In genomic region chr7:98051980-98052379, GRCm38 (mm10) we compare ENCODE assay signal across 9 mouse cellular contexts.
DNase-seq lines count a peak whose midpoint lies in the region; ATAC-seq lines count a peak whose summit lies in the region.
"Had no signal": no experiment of that assay in that cellular context is flagged by ENCODE, and none has a peak within 500 bp of the region (broad histone marks: within the 10 kb centered on the region; RNA-seq: fewer than 3 reads in every experiment).

No protein-coding gene starts in this region.

- DNase-seq in heart, adult 11 months, result peak; percentile 85
- no peak for DNase-seq in heart, embryonic 10.5 days (ENCODE audit: low spot score)
- peak; percentile 57 for DNase-seq in urinary bladder, postnatal 14 days (ENCODE audit: low spot score)
- DNase-seq in urinary bladder, adult 2 months (ENCODE audit: low spot score), result no peak
- DNase-seq in embryonic facial prominence, embryonic 14.5 days (ENCODE audit: low spot score), result peak; percentile 20
- peak; percentile 21 to 52 for DNase-seq in layer of hippocampus, postnatal 25 days (ENCODE audit: extremely low spot score in 1 of 2, low spot score in 1 of 2)
- DNase-seq in natural killer cell, adult 2 months (ENCODE audit: low spot score in 2 of 2), result peak; percentile 20 to 21
- DNase-seq in urinary bladder, adult 18-20 months (ENCODE audit: low spot score in 2 of 2), result no peak

- H3K27ac ChIP-seq in heart, embryonic 10.5 days, result no peak overlapping the region
- H3K27ac ChIP-seq in embryonic facial prominence, embryonic 14.5 days (replicated peaks; ENCODE audit: low read depth, low read length), result no peak overlapping the region

- 0 out of 2 replicates have a peak, but pooled peaks cover 4% of the 10 kb centered on the region for H3K4me1 ChIP-seq in heart, embryonic 10.5 days
- H3K4me1 ChIP-seq in embryonic facial prominence, embryonic 14.5 days (ENCODE audit: control insufficient read depth, insufficient read depth, low read length), result no peaks in the 10 kb centered on the region

- H3K4me3 ChIP-seq in heart, embryonic 10.5 days, result no peak overlapping the region
- H3K4me3 ChIP-seq in embryonic facial prominence, embryonic 14.5 days (ENCODE audit: low read depth, low read length), result no peak overlapping the region

- WGBS in heart, embryonic 10.5 days, result 18% methylated on average over 8 of the region's 8 CpGs
- 14% methylated on average over 8 of the region's 8 CpGs for WGBS in embryonic facial prominence, embryonic 14.5 days

- no peak overlapping the region for H3K4me2 ChIP-seq in embryonic facial prominence, embryonic 14.5 days (ENCODE audit: low read depth, low read length)

- ATAC-seq in embryonic facial prominence, embryonic 14.5 days (ENCODE audit: low read depth), result no peak
- ATAC-seq: Patski had no signal

- no peak overlapping the region for H3K9ac ChIP-seq in embryonic facial prominence, embryonic 14.5 days (ENCODE audit: low read depth, low read length)

- no peaks in the 10 kb centered on the region for H3K27me3 ChIP-seq in heart, embryonic 10.5 days (ENCODE audit: insufficient read depth, poor library complexity, severe bottlenecking)
- no peaks in the 10 kb centered on the region for H3K27me3 ChIP-seq in embryonic facial prominence, embryonic 14.5 days (replicated peaks; ENCODE audit: control insufficient read depth, insufficient read depth, low read length)

- H3K36me3 ChIP-seq in heart, embryonic 10.5 days, result no peaks in the 10 kb centered on the region
- H3K36me3 ChIP-seq in embryonic facial prominence, embryonic 14.5 days (ENCODE audit: control insufficient read depth, insufficient read depth, low read length), result no peaks in the 10 kb centered on the region

- no peaks in the 10 kb centered on the region for H3K9me3 ChIP-seq in heart, embryonic 10.5 days
- no peaks in the 10 kb centered on the region for H3K9me3 ChIP-seq in embryonic facial prominence, embryonic 14.5 days (ENCODE audit: control insufficient read depth, low read length)

Comparison
In these comparisons a context has a peak if more than half of its experiments do, and no peak if none do; other contexts are left out.
1. DNase-seq: peak in heart, adult 11 months (single experiment), urinary bladder, postnatal 14 days (single experiment), embryonic facial prominence, embryonic 14.5 days (single experiment), layer of hippocampus, postnatal 25 days (2 of 2) and natural killer cell, adult 2 months (2 of 2); none in heart, embryonic 10.5 days (single experiment), urinary bladder, adult 2 months (single experiment) and urinary bladder, adult 18-20 months (0 of 2).